Mouse (Mus musculus) E14TG2a.4 (cell line): ENCODE results near the gene Pigg.

Source experiments
- CTCF ChIP-seq: conservative IDR thresholded peaks from 2 replicates; pipeline ENCODE4 v1.5.1; 2014; ENCODE audit warnings: low read length
- NANOG ChIP-seq: IDR thresholded peaks from 2 replicates; pipeline ENCODE4 v1.6.1; 2014; ENCODE audit warnings: borderline replicate concordance, low read length, mixed read lengths
- POU5F1 ChIP-seq: IDR thresholded peaks from 2 replicates; pipeline ENCODE4 v1.6.1; 2014; ENCODE audit warnings: low read length, borderline replicate concordance

GRCm38 (mm10) chr5:108357862-108358261 is 45.5 kb downstream of the Pigg start:
- TF ChIP-seq CTCF, result no peak
- TF ChIP-seq POU5F1, result no peak
- no peak for TF ChIP-seq NANOG
